Mouse (Mus musculus) liver, embryonic 14.5 days (tissue): ENCODE data around the gene Atcay.

Experiments used
- CTCF ChIP-seq: IDR thresholded peaks from 2 replicates; pipeline ENCODE4 v1.5.1; 2016; ENCODE audit warnings: antibody characterized with exemption, low read depth, control low read depth
- EP300 ChIP-seq: IDR thresholded peaks from 2 replicates; pipeline ENCODE4 v1.6.1; 2016; ENCODE audit warnings: antibody characterized with exemption, low read depth

DNA sequence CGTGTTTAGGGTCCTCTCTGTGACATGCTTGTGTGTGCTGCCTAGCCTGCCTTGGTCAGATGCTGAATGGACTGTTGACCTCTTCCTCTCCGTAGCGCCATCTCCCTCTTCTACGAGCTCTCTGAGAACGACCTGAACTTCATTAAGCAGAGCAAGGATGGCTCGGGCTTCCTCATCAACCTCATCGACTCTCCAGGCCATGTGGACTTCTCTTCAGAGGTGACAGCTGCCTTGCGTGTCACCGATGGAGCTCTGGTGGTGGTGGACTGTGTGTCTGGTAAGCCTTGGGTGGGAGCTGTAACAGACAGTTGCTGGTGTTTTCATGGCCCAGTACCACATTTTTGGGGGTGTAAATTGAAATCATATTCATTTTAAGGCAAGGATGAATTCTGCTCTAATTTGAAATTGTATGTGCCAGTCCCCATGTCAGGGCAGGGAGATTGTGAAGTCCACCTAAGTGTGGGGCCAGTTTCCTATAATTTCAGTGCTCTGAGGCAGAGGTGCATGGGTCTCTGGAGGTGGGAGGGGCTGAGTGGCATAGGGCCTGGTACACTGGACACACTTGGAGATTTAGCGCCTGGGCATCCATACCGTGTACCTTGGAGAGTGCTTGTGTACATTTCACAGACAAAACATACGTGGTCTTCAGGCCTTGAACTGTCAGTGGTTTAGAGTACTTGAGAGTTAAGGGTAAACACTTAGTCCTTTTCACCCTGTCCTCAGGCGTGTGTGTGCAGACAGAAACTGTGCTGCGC lies 52.5 kb downstream of the Atcay start:
- 0 out of 2 replicates have a peak, but pooled peaks have one; percentile 6 for TF ChIP-seq CTCF
- no peak for TF ChIP-seq EP300
